Mouse (Mus musculus): ENCODE measurements around the gene Gm28230.

- TF ChIP-seq CTCF (IDR thresholded peaks at IDR 0.05; ENCODE audit: extremely low read depth, insufficient read length, insufficient replicate concordance, low read depth, low read length) (no peak), POLR2A (IDR thresholded peaks at IDR 0.05; ENCODE audit: low read depth, low read length) (no peak)
These were observed 69.0 kb downstream of the Gm28230 start for GRCm38 (mm10) chr2:74795531-74795930.
